Mouse (Mus musculus): ENCODE data around the gene Pop5. TPM values are rescaled to one million over a fixed set of nuclear protein-coding genes. Genes with fewer than 3 reads are reported as not detected.

Gene Pop5
- polyA plus RNA-seq, 1 experiment from 2014 or later, result 18.6 TPM

DNA sequence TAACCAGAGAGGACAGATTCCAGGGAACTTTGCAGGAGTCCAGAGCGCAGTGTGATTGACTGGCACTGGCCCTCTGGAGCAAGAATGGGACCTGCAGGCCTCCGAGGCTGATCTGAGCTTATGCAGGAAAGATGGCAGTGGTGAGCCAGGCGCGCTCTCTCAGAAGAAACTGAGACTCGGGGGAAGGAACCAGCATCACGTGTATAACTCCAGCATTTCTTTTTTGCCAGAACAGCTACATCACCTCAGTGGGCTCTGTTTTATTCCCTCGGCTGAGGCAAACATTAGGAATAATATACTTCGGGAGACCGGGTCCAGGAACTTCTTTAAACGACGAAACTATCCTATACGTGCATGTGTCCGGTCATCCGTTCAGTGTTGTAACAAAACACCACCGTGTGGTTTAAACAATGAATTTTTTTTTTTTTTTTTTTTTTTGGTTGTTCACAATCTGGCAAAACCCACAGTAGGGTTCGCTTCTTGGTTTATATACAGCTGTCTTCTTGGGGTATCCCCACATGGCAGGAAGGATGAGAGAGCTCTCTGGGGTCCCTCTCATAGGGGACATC, 4.0 kb upstream of the Pop5 start:
- no peaks in the 10 kb centered on the region for H3K79me2 ChIP-seq (ENCODE audit: inconsistent target)
- H3K36me3 ChIP-seq (ENCODE audit: inconsistent target), result no peaks in the 10 kb centered on the region
- no peak overlapping the region for H3K27ac ChIP-seq
- whole genome bisulfite sequencing (ENCODE audit: missing documents), result 16% methylated on average over 16 of the region's 16 CpGs
- H3K4me3 ChIP-seq (ENCODE audit: inconsistent target), result no peak overlapping the region

DNA sequence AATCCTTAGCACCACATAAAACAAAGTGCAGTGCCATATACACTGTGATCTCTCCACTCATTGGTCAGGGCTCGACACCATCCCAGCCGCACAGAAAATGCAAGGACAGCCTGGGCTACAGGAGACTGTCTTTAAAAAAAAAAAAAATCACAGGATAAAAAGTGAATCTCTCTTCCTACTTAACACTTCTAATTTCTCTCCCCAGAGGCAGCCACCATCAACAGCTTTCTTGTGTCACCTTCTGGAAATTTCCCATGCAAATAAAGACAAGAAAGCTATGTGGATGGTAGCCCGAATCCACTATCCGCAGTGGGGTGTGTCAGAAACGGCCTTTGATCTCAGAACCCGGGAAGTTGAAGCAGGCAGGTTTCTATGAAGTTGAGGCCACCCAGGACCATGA, 3.1 kb upstream of the Pop5 start:
- H3K27ac ChIP-seq, result no peak overlapping the region
- no peak overlapping the region for H3K4me3 ChIP-seq (ENCODE audit: inconsistent target)
- H3K79me2 ChIP-seq (ENCODE audit: inconsistent target), result no peaks in the 10 kb centered on the region
- WGBS (ENCODE audit: missing documents), result 61% methylated on average over 6 of the region's 6 CpGs
- H3K36me3 ChIP-seq (ENCODE audit: inconsistent target), result no peaks in the 10 kb centered on the region

- Histone ChIP-seq H3K4me3 (ENCODE audit: inconsistent target) (no peak overlapping the region), H3K27ac (no peak overlapping the region), H3K79me2 (ENCODE audit: inconsistent target) (no peaks in the 10 kb centered on the region), H3K36me3 (ENCODE audit: inconsistent target) (no peaks in the 10 kb centered on the region)
- 95% methylated on average over 14 of the region's 14 CpGs for WGBS (ENCODE audit: missing documents)
These were observed 2.4 kb upstream of the Pop5 start for GRCm38 (mm10) chr5:115233031-115233780.

GRCm38 (mm10) chr5:115234519-115234918, 1.1 kb upstream of the Pop5 start:
- H3K36me3 ChIP-seq (ENCODE audit: inconsistent target), result no peaks in the 10 kb centered on the region
- no peak overlapping the region for H3K27ac ChIP-seq
- H3K79me2 ChIP-seq (ENCODE audit: inconsistent target), result no peaks in the 10 kb centered on the region
- H3K4me3 ChIP-seq (ENCODE audit: inconsistent target), result no peak overlapping the region
- WGBS (ENCODE audit: missing documents), result 95% methylated on average over 6 of the region's 6 CpGs

- no peak overlapping the region for H3K27ac ChIP-seq
- WGBS (ENCODE audit: missing documents), result 3% methylated on average over 44 of the region's 45 CpGs
- H3K36me3 ChIP-seq (ENCODE audit: inconsistent target), result peaks cover under 1% of the 10 kb centered on the region
- no peaks in the 10 kb centered on the region for H3K79me2 ChIP-seq (ENCODE audit: inconsistent target)
- peak overlapping the region; percentile 39 for H3K4me3 ChIP-seq (ENCODE audit: inconsistent target)
These were observed 289 bp upstream of the Pop5 start for GRCm38 (mm10) chr5:115235323-115235771.

GRCm38 (mm10) chr5:115237803-115238728, 2.4 kb downstream of the Pop5 start:
- peaks cover 28% of the 10 kb centered on the region for H3K36me3 ChIP-seq (ENCODE audit: inconsistent target)
- H3K27ac ChIP-seq, result no peak overlapping the region
- WGBS (ENCODE audit: missing documents), result under 1% methylated on average over 80 of the region's 88 CpGs
- H3K79me2 ChIP-seq (ENCODE audit: inconsistent target), result no peaks in the 10 kb centered on the region
- H3K4me3 ChIP-seq (ENCODE audit: inconsistent target), result peak overlapping the region; percentile 52

- H3K4me3 ChIP-seq (ENCODE audit: inconsistent target), result peak overlapping the region; percentile 52
- 23% methylated on average over 11 of the region's 11 CpGs for WGBS (ENCODE audit: missing documents)
- H3K36me3 ChIP-seq (ENCODE audit: inconsistent target), result peaks cover 35% of the 10 kb centered on the region
- no peaks in the 10 kb centered on the region for H3K79me2 ChIP-seq (ENCODE audit: inconsistent target)
- H3K27ac ChIP-seq, result no peak overlapping the region
These were observed 3.1 kb downstream of the Pop5 start for GRCm38 (mm10) chr5:115238729-115239195.

DNA sequence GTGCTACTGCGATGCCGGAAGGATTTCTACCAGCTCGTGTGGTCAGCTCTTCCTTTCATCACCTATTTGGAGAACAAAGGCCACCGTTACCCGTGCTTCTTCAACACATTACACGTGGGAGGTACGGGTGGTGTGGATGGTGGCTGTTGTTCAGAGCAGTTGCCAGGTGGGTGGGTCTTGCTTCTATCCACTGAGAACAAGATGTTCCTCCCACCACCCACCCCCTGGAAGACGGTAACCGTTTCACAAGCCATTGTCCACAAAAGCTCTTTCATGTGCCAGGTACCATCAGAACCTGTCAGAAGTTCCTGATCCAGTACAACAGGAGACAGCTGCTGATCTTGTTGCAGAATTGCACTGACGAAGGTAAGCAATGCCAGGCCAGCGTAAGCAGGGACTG, 4.6 kb downstream of the Pop5 start:
- WGBS (ENCODE audit: missing documents), result 90% methylated on average over 11 of the region's 11 CpGs
- H3K27ac ChIP-seq, result no peak overlapping the region
- H3K36me3 ChIP-seq (ENCODE audit: inconsistent target), result peaks cover 49% of the 10 kb centered on the region
- H3K4me3 ChIP-seq (ENCODE audit: inconsistent target), result no peak overlapping the region
- no peaks in the 10 kb centered on the region for H3K79me2 ChIP-seq (ENCODE audit: inconsistent target)

DNA sequence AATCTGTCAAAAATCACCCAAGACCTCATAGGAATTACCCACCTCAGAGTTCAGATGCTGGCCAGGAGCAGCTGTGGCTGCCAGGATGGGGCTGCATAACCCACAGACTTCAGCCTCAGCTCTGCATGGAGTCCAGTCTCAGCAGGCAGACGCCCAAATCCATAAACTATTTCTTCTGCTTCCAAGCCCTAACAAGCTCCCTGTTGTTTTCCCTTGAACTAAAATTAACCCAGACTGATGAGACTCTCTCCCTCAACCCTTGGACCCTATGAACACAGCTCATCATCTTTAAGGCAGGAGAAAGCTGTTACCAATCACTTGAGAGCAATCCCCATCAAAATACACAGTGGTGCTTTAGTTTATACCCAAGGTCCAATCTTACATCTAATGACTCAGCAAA, 19.8 kb downstream of the Pop5 start:
- Histone ChIP-seq H3K79me2 (ENCODE audit: inconsistent target) (peaks cover 18% of the 10 kb centered on the region; the same call in 1 of the 2 replicates), H3K4me3 (ENCODE audit: inconsistent target) (no peak overlapping the region), H3K27ac (no peak overlapping the region), H3K36me3 (ENCODE audit: inconsistent target) (peaks cover 65% of the 10 kb centered on the region)
- WGBS (ENCODE audit: missing documents), result 100% methylated on average over 1 of the region's 1 CpGs

- H3K79me2 ChIP-seq (ENCODE audit: inconsistent target), result peaks cover 33% of the 10 kb centered on the region
- peaks cover 53% of the 10 kb centered on the region for H3K36me3 ChIP-seq (ENCODE audit: inconsistent target)
- WGBS (ENCODE audit: missing documents), result 93% methylated on average over 10 of the region's 10 CpGs
- no peak overlapping the region for H3K27ac ChIP-seq
- no peak overlapping the region for H3K4me3 ChIP-seq (ENCODE audit: inconsistent target)
These were observed 21.4 kb downstream of the Pop5 start for GRCm38 (mm10) chr5:115256909-115257546.

- peaks cover 67% of the 10 kb centered on the region for H3K79me2 ChIP-seq (ENCODE audit: inconsistent target)
- peak overlapping the region; percentile 16 for H3K27ac ChIP-seq
- WGBS (ENCODE audit: missing documents), result 78% methylated on average over 6 of the region's 6 CpGs
- H3K4me3 ChIP-seq (ENCODE audit: inconsistent target), result no peak overlapping the region
- H3K36me3 ChIP-seq (ENCODE audit: inconsistent target), result peaks cover 48% of the 10 kb centered on the region
These were observed 24.7 kb downstream of the Pop5 start for GRCm38 (mm10) chr5:115260356-115260755.

DNA sequence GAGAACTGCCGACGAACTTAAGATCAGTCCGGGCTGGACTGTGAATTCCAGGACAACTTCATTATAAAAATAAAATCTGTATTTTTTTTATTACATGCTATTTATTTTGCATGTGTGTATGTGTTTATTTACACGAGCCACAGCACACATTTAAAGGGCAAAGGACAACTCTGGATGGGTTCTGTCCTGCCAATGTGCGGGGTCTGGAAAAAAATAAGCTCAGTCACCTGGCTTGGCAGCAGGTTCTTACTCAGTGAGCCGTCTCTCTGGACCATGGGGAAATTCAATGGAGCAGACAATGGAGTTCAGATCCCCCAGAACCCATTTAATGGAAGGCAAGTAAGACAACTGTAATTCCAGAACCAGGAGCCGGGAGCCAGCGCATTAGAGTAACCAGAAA, 25.5 kb downstream of the Pop5 start:
- Histone ChIP-seq H3K36me3 (ENCODE audit: inconsistent target) (peaks cover 40% of the 10 kb centered on the region), H3K27ac (no peak overlapping the region), H3K4me3 (ENCODE audit: inconsistent target) (no peak overlapping the region), H3K79me2 (ENCODE audit: inconsistent target) (peaks cover 74% of the 10 kb centered on the region)
- WGBS (ENCODE audit: missing documents), result 94% methylated on average over 8 of the region's 8 CpGs

GRCm38 (mm10) chr5:115261880-115262279, 26.2 kb downstream of the Pop5 start:
- H3K79me2 ChIP-seq (ENCODE audit: inconsistent target), result peaks cover 82% of the 10 kb centered on the region
- WGBS (ENCODE audit: missing documents), result 100% methylated on average over 1 of the region's 1 CpGs
- H3K36me3 ChIP-seq (ENCODE audit: inconsistent target), result peaks cover 33% of the 10 kb centered on the region
- H3K4me3 ChIP-seq (ENCODE audit: inconsistent target), result no peak overlapping the region
- no peak overlapping the region for H3K27ac ChIP-seq

Data from macrophage (primary cell).